Mouse (Mus musculus) brain, embryonic 14.5 days (tissue): ENCODE measurements around the gene Dlx5.

Source experiments
- CTCF ChIP-seq: fragments of 200-500 bp; IDR thresholded peaks from 2 replicates; pipeline ENCODE4 v1.5.1; 2012; ENCODE audit warnings: inconsistent platforms, mild to moderate bottlenecking, moderate library complexity, borderline replicate concordance; ENCODE audit not compliant: insufficient read depth, insufficient read length; ENCODE audit errors: extremely low read depth
- POLR2A ChIP-seq: fragments of 200-500 bp; IDR thresholded peaks from 2 replicates; pipeline ENCODE4 v1.6.1; 2012; ENCODE audit warnings: mild to moderate bottlenecking, inconsistent platforms, borderline replicate concordance; ENCODE audit not compliant: poor library complexity, insufficient read depth, insufficient read length, severe bottlenecking; ENCODE audit errors: extremely low read depth

DNA sequence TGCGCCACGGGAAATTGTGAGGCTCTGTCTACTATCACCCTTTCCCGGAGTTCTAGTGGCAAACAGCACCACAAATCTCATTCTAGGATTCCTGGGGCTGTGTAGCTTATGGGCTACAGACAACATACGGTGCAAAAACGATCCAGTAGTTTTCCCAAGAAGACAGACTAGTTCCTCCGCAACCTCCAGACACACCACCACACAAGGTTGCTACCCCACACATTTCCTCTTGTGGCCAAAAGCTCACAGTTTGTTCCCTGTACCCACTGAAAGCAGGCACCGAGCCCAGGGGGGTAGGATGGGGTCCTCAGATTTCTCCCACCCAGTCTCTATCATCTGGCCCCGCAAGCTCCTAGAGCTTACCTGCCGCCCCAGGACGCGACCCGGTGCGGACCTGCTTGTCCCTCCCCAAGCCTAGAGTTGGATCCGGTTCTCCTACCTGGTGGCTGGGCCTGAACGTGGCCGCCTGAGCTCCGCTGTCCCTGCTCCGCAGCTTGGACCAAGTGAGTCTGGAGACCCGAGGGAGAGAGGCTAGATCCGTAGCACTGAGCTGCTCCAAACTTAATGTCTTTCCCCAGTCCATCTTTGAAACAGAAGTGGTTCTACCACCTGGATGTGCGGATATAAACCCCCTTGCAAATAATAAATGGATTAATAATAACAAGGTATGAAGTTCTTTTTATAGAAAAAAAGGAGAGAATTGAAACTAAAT is 20.6 kb downstream of the Dlx5 start:
- TF ChIP-seq CTCF (no peak), POLR2A (no peak)
